Mouse (Mus musculus) WW6 (cell line): ENCODE results near the gene Gm3376.
"Not testable (repeated sequence)": the region's sequence is repeated elsewhere in the genome, so short reads cannot be mapped to it uniquely, and the experiment has no call there.

Experiments used
- DNase-seq: peaks from one replicate; pipeline ENCODE4 v3.0.0-alpha.2; 2013; ENCODE audit warnings: low read depth, low spot score

The Gm3376 gene

GRCm38 (mm10) chrY:3771373-3771772, at the start of gene Gm3376:
TSS of gene Gm3376 (plus strand) at chrY:3771673.
- not testable (repeated sequence) for DNase-seq
